Mouse (Mus musculus): ENCODE data around the gene Hcn2. TPM values are rescaled to one million over a fixed set of nuclear protein-coding genes. Genes with fewer than 3 reads are reported as not detected.
A peak's percentile ranks its signal among the peaks of the same experiment; 100 is the strongest.

Gene Hcn2
- total RNA-seq, 2 experiments from 2014 or later: 35.7 to 38.7 TPM

GRCm38 (mm10) chr10:79766508-79767325, 50.3 kb downstream of the Hcn2 start, which contains the start of gene Rnf126:
Gene Rnf126 (minus strand): TSS chr10:79766952.
- DNase-seq: peak; percentile 99
- intact Hi-C loops (cut with DNase I): no loop called here

GRCm38 (mm10) chr10:79767372-79768244, 51.2 kb downstream of the Hcn2 start:
- intact Hi-C loops (cut with DNase I): loop anchor here (1.0 kb wide), 1 partner anchor 22 kb away; no protein-coding TSS in a partner anchor
- DNase-seq: peak; percentile 91 to 94

GRCm38 (mm10) chr10:79768400-79768799, 52.0 kb downstream of the Hcn2 start:
- intact Hi-C loops (cut with DNase I): loop anchor here (1.0 kb wide), 1 partner anchor 21 kb away; no protein-coding TSS in a partner anchor
- DNase-seq: peak; percentile 75 to 82

- no peak for DNase-seq
- intact Hi-C loops (cut with DNase I): no loop called here
Observed at GRCm38 (mm10) chr10:79769329-79769728, 52.9 kb downstream of the Hcn2 start.

GRCm38 (mm10) chr10:79772320-79772719, 55.9 kb downstream of the Hcn2 start:
- no peak for DNase-seq
- intact Hi-C loops (cut with DNase I): no loop called here

- DNase-seq: no peak
- intact Hi-C loops (cut with DNase I): no loop called here
Observed at GRCm38 (mm10) chr10:79773208-79773607, 56.8 kb downstream of the Hcn2 start.

- intact Hi-C loops (cut with DNase I): loop anchor here (5.0 kb wide), 1 partner anchor 67 kb away; no protein-coding TSS in a partner anchor
Observed at GRCm38 (mm10) chr10:79774486-79775279, 58.2 kb downstream of the Hcn2 start.

GRCm38 (mm10) chr10:79777103-79777531, 60.7 kb downstream of the Hcn2 start, which contains the start of gene Fstl3:
Gene Fstl3 (plus strand): TSS chr10:79777272.
- peak in 1 of 2 experiments; percentile 45 for DNase-seq
- intact Hi-C loops (cut with DNase I): loop anchor here (5.0 kb wide), 1 partner anchor 70 kb away; no protein-coding TSS in a partner anchor

More at GRCm38 (mm10) chr10:79774486-79775279, 58.2 kb downstream of the Hcn2 start:
- DNase-seq: no peak

- intact Hi-C loops (cut with DNase I): loop anchor here (5.0 kb wide), 1 partner anchor 71 kb away; no protein-coding TSS in a partner anchor
- DNase-seq: peak; percentile 53 to 63
Observed at GRCm38 (mm10) chr10:79778006-79778405, 61.6 kb downstream of the Hcn2 start.

- intact Hi-C loops (cut with DNase I): loop anchor here (5.0 kb wide), 1 partner anchor 72 kb away; no protein-coding TSS in a partner anchor
- DNase-seq: no peak
Observed at GRCm38 (mm10) chr10:79779193-79779592, 62.8 kb downstream of the Hcn2 start.

GRCm38 (mm10) chr10:79779784-79780663, 63.6 kb downstream of the Hcn2 start:
- peak; percentile 93 to 96 for DNase-seq
- intact Hi-C loops (cut with DNase I): loop anchor here (5.0 kb wide), 2 partner anchors 37 to 73 kb away; no protein-coding TSS in a partner anchor

- intact Hi-C loops (cut with DNase I): loop anchor here (5.0 kb wide), 1 partner anchor 37 kb away; no protein-coding TSS in a partner anchor
- DNase-seq: no peak
Observed at GRCm38 (mm10) chr10:79780664-79781015, 64.2 kb downstream of the Hcn2 start.

- intact Hi-C loops (cut with DNase I): loop anchor here (5.0 kb wide), 1 partner anchor 36 kb away; no protein-coding TSS in a partner anchor
- no peak for DNase-seq
Observed at GRCm38 (mm10) chr10:79781139-79781538, 64.7 kb downstream of the Hcn2 start.

- intact Hi-C loops (cut with DNase I): loop anchor here (5.0 kb wide), 1 partner anchor 35 kb away; no protein-coding TSS in a partner anchor
- no peak for DNase-seq
Observed at GRCm38 (mm10) chr10:79781956-79782355, 65.5 kb downstream of the Hcn2 start.

GRCm38 (mm10) chr10:79783050-79783449, 66.6 kb downstream of the Hcn2 start:
- no peak for DNase-seq
- intact Hi-C loops (cut with DNase I): loop anchor here (5.0 kb wide), 1 partner anchor 34 kb away; no protein-coding TSS in a partner anchor

- DNase-seq: no peak
- intact Hi-C loops (cut with DNase I): loop anchor here (5.0 kb wide), 1 partner anchor 33 kb away; no protein-coding TSS in a partner anchor
Observed at GRCm38 (mm10) chr10:79783920-79784800, 67.7 kb downstream of the Hcn2 start.
